Mouse (Mus musculus) kidney, embryonic 16.5 days (tissue): ENCODE data around the gene Noct. TPM values are rescaled to one million over a fixed set of nuclear protein-coding genes. Genes with fewer than 3 reads are reported as not detected.

ENCODE experiments used
- ATAC-seq: fragments of 200-750 bp; cut with Nextera tagmentation; 2 replicates; pipeline ENCODE4 v1.8.0; 2017; ENCODE audit warnings: moderate TSS enrichment; ENCODE audit not compliant: low FRiP score, low TSS enrichment
- H3K27ac ChIP-seq: fragments of 300-500 bp; sonication (generic); 2 replicates; pipeline ENCODE4 v1.5.1; 2014; ENCODE audit warnings: low read length
- H3K27me3 ChIP-seq: fragments of 300-500 bp; sonication (generic); 2 replicates; pipeline ENCODE4 v1.6.1; 2014; ENCODE audit warnings: low read length, control low read depth, mixed read lengths; ENCODE audit not compliant: insufficient read depth
- H3K36me3 ChIP-seq: fragments of 300-500 bp; sonication (generic); 2 replicates; pipeline ENCODE4 v1.6.1; 2014; ENCODE audit warnings: low read length, control low read depth, mixed read lengths; ENCODE audit not compliant: insufficient read depth
- H3K4me1 ChIP-seq: fragments of 300-500 bp; sonication (generic); 2 replicates; pipeline ENCODE4 v1.6.1; 2014; ENCODE audit warnings: low read length, control low read depth, mixed read lengths; ENCODE audit not compliant: insufficient read depth
- H3K4me2 ChIP-seq: fragments of 300-500 bp; sonication (generic); replicated peaks from 2 replicates; pipeline ENCODE4 v1.6.1; 2014; ENCODE audit warnings: low read depth, low read length
- H3K4me3 ChIP-seq: fragments of 300-500 bp; sonication (generic); 2 replicates; pipeline ENCODE4 v1.5.1; 2014; ENCODE audit warnings: mild to moderate bottlenecking, low read length
- H3K9ac ChIP-seq: fragments of 300-500 bp; sonication (generic); replicated peaks from 2 replicates; pipeline ENCODE4 v1.6.1; 2014; ENCODE audit warnings: low read length
- H3K9me3 ChIP-seq: fragments of 300-500 bp; sonication (generic); 2 replicates; pipeline ENCODE4 v1.6.1; 2016; ENCODE audit warnings: low read length, control low read depth
- WGBS: fragments of 180-500 bp; shearing (Covaris S2); extraction: QIAGEN DNeasy Blood & Tissue Kit; methylation state at CpG from one replicate; pipeline ENCODE4 v1.1.7; 2014; 5-methylcytosine and 5-hydroxymethylcytosine counted together
- polyA plus RNA-seq: library from polyadenylated mRNA; unstranded; fragments of >200 nt; fragmentation: Nextera tagmentation; extraction: Ambion mirVana; gene quantifications from 2 replicates; pipeline ENCODE4 v1.2.1, GENCODE M21; 2015

Noct gene
- polyA plus RNA-seq, 1 experiment from 2014 or later = 7.2 TPM

DNA sequence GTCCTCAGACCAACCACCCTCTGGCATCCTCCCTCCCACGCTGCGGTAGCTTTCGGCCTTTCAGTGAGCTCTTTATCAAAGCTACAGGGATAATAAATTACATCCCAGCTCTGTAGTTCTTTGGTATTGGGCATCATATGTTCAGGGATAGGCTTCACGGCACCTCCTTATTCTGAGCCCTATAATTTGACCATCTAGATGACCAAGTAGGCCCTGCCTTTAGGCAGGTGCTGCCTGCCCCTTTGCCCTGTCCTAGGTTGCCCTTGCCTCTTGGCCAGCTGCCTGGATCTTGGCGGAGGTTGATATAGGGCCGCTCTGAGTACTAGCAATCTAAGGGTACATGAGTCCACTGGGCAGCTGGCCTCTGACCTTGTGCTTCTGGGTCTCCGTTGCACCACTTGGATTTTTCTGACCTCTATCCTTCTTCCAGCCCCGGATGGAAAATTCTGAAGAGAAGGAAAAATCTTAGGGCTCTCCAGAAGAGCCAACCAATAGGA lies 21.7 kb upstream of the Noct start:
- Histone ChIP-seq H3K4me3 (no peak overlapping the region), H3K4me2 (no peak overlapping the region), H3K9ac (no peak overlapping the region), H3K4me1 (no peaks in the 10 kb centered on the region), H3K36me3 (no peaks in the 10 kb centered on the region), H3K9me3 (no peaks in the 10 kb centered on the region), H3K27me3 (no peaks in the 10 kb centered on the region), H3K27ac (no peak overlapping the region)
- WGBS = 69% methylated on average over 8 of the region's 8 CpGs
- no peak for ATAC-seq

GRCm38 (mm10) chr3:51203906-51204305 lies 20.3 kb upstream of the Noct start:
- H3K9ac ChIP-seq = no peak overlapping the region
- ATAC-seq = no peak
- no peak overlapping the region for H3K4me3 ChIP-seq
- WGBS = 82% methylated on average over 6 of the region's 6 CpGs
- H3K27ac ChIP-seq = no peak overlapping the region
- no peaks in the 10 kb centered on the region for H3K9me3 ChIP-seq
- no peak overlapping the region for H3K4me2 ChIP-seq
- H3K4me1 ChIP-seq = no peaks in the 10 kb centered on the region
- no peaks in the 10 kb centered on the region for H3K27me3 ChIP-seq
- no peaks in the 10 kb centered on the region for H3K36me3 ChIP-seq

GRCm38 (mm10) chr3:51204441-51204840 lies 19.8 kb upstream of the Noct start:
- H3K36me3 ChIP-seq = no peaks in the 10 kb centered on the region
- H3K9ac ChIP-seq = no peak overlapping the region
- H3K27me3 ChIP-seq = no peaks in the 10 kb centered on the region
- no peak overlapping the region for H3K27ac ChIP-seq
- H3K4me3 ChIP-seq = no peak overlapping the region
- 81% methylated on average over 5 of the region's 5 CpGs for WGBS
- H3K9me3 ChIP-seq = no peaks in the 10 kb centered on the region
- ATAC-seq = no peak
- H3K4me1 ChIP-seq = no peaks in the 10 kb centered on the region
- H3K4me2 ChIP-seq = no peak overlapping the region

DNA sequence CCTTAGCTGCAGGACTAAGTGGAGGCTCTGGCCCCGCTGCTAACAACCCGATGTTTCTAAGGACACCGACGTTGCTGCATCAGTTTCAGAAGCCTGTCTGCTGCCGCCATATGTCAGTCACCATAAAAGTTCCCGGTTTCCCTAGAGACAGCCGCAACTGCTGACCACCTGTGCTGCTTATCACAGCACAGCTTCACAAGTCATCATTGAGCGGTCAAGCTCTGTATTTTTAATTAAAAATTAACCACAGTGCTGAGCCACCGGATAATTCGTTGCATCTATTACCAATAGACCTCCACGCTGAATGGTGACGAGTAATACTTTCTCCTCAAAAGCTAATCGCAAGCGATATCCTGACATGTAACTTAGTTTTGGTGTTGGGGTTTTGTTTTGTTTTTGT lies 19.4 kb upstream of the Noct start:
- no peak for ATAC-seq
- no peak overlapping the region for H3K4me2 ChIP-seq
- no peak overlapping the region for H3K27ac ChIP-seq
- no peak overlapping the region for H3K4me3 ChIP-seq
- WGBS = 81% methylated on average over 14 of the region's 14 CpGs
- H3K36me3 ChIP-seq = no peaks in the 10 kb centered on the region
- H3K4me1 ChIP-seq = no peaks in the 10 kb centered on the region
- H3K27me3 ChIP-seq = no peaks in the 10 kb centered on the region
- H3K9ac ChIP-seq = no peak overlapping the region
- no peaks in the 10 kb centered on the region for H3K9me3 ChIP-seq

- Histone ChIP-seq H3K27me3 (no peaks in the 10 kb centered on the region), H3K9ac (no peak overlapping the region), H3K9me3 (no peaks in the 10 kb centered on the region), H3K4me2 (no peak overlapping the region), H3K36me3 (no peaks in the 10 kb centered on the region), H3K4me3 (no peak overlapping the region), H3K4me1 (no peaks in the 10 kb centered on the region), H3K27ac (no peak overlapping the region)
- no peak for ATAC-seq
- 45% methylated on average over 7 of the region's 7 CpGs for WGBS
Observed at GRCm38 (mm10) chr3:51206521-51206920, 17.7 kb upstream of the Noct start.

DNA sequence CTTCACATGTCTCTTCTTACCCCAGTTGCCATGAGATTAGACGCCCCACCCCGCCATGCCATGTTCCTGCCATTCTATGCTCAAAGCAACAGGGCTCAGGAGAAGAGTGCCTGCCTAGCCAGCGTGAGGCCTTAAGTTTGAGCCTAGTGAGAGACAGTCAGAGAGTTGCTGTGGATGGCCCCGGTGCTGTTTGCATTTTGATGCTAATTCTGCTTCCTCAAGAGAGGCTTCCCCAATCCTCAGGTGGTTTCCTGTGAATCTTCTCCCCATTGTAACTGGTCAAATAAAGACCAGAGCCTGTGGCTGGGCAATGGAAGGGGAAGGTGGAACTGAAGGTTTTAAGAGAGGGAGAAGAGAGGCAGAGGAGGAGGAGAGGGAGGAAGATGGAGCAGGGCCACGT lies 15.6 kb upstream of the Noct start:
- no peak overlapping the region for H3K9ac ChIP-seq
- no peak overlapping the region for H3K4me2 ChIP-seq
- H3K27me3 ChIP-seq = no peaks in the 10 kb centered on the region
- no peaks in the 10 kb centered on the region for H3K4me1 ChIP-seq
- no peaks in the 10 kb centered on the region for H3K9me3 ChIP-seq
- H3K27ac ChIP-seq = no peak overlapping the region
- no peaks in the 10 kb centered on the region for H3K36me3 ChIP-seq
- no peak for ATAC-seq
- no peak overlapping the region for H3K4me3 ChIP-seq
- 56% methylated on average over 5 of the region's 5 CpGs for WGBS

DNA sequence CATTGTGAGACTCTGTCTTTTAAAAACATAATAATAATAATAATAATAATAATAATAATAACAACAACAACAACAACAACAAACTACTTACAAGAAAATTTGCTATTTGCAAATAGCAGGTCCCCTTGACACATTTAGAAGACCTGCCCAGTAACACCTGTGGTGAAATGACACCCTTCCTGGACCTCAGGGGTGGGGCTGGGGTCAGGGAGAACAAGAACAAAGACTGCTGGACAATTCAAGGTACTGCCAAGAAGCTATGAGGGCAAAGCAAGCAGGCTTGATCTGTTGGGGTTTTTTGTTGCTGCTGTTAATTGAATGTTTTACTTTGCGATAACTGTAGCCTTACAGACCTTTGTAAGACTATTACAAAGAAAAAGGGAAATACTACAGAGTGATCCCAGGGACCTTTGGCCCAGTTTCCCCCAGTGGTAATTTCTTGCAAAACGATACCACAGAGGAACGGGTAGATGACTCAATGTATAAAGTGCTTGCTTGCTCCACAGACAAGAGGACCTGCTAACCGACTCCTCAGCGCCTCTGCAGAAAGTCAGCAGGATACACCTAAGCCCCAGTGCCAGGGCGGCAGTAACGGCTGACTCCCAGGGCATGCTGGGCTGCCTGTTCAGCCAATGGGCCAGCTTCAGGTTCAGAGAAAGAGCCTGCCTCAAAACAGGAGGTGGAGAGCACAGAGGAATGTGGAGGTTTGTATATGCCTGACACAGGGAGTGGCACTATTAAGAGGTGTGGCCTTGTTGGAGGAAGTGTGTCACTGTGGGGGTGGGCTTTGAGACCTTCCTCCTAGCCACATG lies 14.5 kb upstream of the Noct start:
- Histone ChIP-seq H3K9ac (no peak overlapping the region), H3K36me3 (no peaks in the 10 kb centered on the region), H3K4me2 (no peak overlapping the region), H3K4me3 (no peak overlapping the region), H3K9me3 (no peaks in the 10 kb centered on the region), H3K4me1 (no peaks in the 10 kb centered on the region), H3K27ac (no peak overlapping the region), H3K27me3 (no peaks in the 10 kb centered on the region)
- no peak for ATAC-seq
- WGBS = 86% methylated on average over 7 of the region's 7 CpGs

GRCm38 (mm10) chr3:51210485-51210884 lies 13.8 kb upstream of the Noct start:
- Histone ChIP-seq H3K4me2 (no peak overlapping the region), H3K27me3 (no peaks in the 10 kb centered on the region), H3K27ac (no peak overlapping the region), H3K9me3 (no peaks in the 10 kb centered on the region), H3K4me1 (no peaks in the 10 kb centered on the region), H3K9ac (no peak overlapping the region), H3K36me3 (no peaks in the 10 kb centered on the region), H3K4me3 (no peak overlapping the region)
- no peak for ATAC-seq
- WGBS = 98% methylated on average over 3 of the region's 3 CpGs

GRCm38 (mm10) chr3:51213111-51213510 lies 11.1 kb upstream of the Noct start:
- Histone ChIP-seq H3K4me3 (no peak overlapping the region), H3K4me2 (no peak overlapping the region), H3K27ac (no peak overlapping the region), H3K36me3 (no peaks in the 10 kb centered on the region), H3K9ac (no peak overlapping the region), H3K9me3 (no peaks in the 10 kb centered on the region), H3K27me3 (no peaks in the 10 kb centered on the region), H3K4me1 (no peaks in the 10 kb centered on the region)
- no peak for ATAC-seq
- 97% methylated on average over 3 of the region's 3 CpGs for WGBS

- no peak overlapping the region for H3K4me3 ChIP-seq
- no peaks in the 10 kb centered on the region for H3K9me3 ChIP-seq
- WGBS = 90% methylated on average over 6 of the region's 6 CpGs
- no peak overlapping the region for H3K9ac ChIP-seq
- no peak overlapping the region for H3K4me2 ChIP-seq
- H3K4me1 ChIP-seq = no peaks in the 10 kb centered on the region
- H3K27ac ChIP-seq = no peak overlapping the region
- H3K36me3 ChIP-seq = no peaks in the 10 kb centered on the region
- no peaks in the 10 kb centered on the region for H3K27me3 ChIP-seq
- ATAC-seq = no peak
Observed at GRCm38 (mm10) chr3:51215681-51216080, 8.6 kb upstream of the Noct start.
